Mouse (Mus musculus): ENCODE results near the gene Mpp6.

DNA sequence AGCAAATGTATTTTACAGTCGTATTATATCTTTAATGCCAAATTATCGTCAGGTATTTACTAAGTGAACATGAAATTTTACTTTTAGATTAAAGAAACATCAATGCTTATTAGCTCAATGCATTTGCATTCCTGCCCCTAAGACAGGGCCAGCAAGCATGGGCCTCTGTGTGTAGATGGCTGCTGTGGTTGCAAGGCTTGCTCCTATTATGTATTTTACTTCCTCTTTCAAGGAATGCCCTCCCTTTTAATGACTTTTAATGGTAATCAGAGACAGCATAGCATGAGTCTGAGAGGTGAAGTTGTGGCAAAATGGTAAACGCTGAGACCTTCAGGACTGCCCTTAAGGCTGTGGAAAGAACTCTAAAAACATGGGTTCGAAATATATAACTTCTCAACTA lies 12.8 kb downstream of the Mpp6 start:
- TF ChIP-seq POLR2A (IDR thresholded peaks at IDR 0.05; ENCODE audit: low read depth, low read length) (no peak), CTCF (IDR thresholded peaks at IDR 0.05; ENCODE audit: extremely low read depth, insufficient read depth, insufficient read length, insufficient replicate concordance) (no peak)

All from spleen, adult 2 months (tissue).